Mouse (Mus musculus): ENCODE data around the gene Gm6309.
"Not testable (repeated sequence)": the region's sequence is repeated elsewhere in the genome, so short reads cannot be mapped to it uniquely, and the experiment has no call there.

The Gm6309 gene

DNA sequence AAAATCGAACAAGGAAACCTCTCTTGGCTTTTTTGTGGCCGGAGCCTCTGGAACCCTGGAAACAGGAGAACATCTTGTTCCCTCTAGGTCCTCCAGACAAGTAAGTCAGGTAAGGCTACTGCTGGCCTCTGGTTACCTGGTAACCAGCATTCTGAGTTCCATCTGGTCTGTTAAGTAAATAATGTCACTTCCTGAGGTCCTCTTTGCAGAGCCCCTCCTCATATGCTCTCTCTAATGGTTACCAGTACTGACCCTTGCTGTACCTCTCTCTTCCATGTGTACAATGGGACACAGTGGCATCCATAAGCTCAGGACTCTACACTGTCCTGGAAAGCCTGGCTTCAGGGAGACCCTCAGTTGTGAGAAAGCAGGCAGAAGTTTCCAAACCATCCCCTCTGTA lies at the start of gene Gm6309:
Gene Gm6309 (minus strand): TSS at position 101 of the 400 bp plus-strand sequence.
- not testable (repeated sequence) for DNase-seq (ENCODE audit: low spot score in 2 of 2)

DNA sequence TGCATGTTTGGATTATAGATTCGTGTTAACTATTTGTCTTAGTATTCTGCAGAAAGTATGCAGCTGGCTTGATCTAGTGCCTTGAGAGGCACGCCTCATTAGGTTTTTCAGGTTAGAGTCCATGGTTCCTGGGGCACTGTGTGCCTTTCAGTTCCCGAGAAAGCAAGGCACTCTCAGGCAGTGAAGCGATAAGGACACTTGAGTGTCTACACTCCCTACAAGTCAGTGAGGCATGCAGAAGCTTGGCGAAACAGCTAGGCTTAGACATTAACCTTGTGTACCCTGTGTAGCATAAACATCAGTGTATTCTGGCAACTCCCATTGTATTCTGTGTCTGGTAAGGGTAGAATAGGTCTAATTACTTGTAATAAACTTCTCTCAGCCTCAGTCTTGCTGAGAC lies 35.0 kb upstream of the Gm6309 start:
- DNase-seq (ENCODE audit: low spot score in 2 of 2), result no peak

DNA sequence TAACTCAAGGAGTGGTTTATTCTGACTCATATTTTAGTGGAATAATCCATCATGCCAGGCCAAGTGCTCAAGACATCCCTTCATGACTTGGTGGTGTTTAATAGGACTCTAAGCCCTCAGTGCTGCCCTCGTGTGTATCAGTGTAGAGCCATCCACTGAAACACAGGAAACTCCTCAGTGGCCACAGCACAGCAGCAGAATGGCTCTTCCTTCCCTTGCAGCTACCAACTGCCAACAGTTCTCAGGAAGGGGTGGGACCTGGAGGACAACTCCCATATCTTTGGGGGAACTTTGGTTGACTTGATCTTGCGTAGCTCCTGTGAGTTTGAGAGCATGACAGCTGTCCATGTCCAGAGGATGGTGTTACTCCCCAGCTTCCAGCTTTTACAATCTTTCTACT lies 33.4 kb upstream of the Gm6309 start:
- no peak for DNase-seq (ENCODE audit: low spot score in 2 of 2)

DNA sequence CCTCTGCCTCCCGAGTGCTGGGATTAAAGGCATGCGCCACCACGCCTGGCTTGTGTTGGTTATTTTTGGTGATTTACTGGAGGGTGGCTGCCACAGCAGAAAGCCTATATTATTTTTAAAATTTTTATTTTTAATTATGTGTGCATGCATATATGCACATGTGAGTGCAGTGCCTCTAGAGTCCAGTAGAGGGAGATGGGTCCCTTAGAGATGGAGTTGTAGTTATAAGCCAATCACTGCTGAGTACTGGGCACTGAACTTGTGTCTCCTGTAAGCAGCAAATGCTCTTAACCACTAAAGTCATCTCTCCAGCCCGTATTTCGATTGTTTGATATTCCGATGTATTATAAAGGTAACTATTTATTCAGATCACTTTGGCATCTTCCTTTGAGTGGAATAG lies 30.1 kb upstream of the Gm6309 start:
- DNase-seq (ENCODE audit: low spot score in 2 of 2), result no peak

DNA sequence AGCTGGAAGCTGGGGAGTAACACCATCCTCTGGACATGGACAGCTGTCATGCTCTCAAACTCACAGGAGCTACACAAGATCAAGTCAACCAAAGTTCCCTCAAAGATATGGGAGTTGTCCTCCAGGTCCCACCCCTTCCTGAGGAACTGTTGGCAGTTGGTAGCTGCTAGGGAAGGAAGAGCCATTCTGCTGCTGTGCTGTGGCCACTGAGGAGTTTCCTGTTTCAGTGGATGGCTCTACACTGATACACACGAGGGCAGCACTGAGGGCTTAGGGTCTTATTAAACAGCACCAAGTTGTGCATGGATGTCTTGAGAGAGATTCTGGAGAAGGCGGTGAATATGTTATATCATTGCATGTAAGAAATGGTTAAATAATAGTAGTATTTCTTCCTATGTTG lies 29.0 kb upstream of the Gm6309 start:
- no peak for DNase-seq (ENCODE audit: low spot score in 2 of 2)

DNA sequence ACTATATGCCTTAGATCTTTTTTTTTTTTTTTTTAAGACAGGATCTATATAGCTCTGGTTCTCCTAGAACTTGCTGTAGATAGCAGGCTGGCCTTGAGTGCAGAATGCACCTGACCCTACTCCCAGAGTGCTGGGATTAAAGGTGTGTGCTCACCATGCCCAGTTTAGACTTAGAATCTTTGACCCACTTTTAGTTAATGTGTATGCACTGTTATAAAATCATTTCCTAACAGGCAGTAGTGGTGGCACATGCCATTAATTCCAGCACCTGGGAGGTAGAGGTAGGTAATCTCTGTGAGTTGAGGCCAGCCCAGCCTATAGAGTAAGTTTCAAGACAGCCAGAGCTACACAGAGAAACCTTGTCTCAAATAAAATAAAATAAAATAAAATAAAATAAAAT lies 28.6 kb upstream of the Gm6309 start:
- no peak for DNase-seq (ENCODE audit: low spot score in 2 of 2)

DNA sequence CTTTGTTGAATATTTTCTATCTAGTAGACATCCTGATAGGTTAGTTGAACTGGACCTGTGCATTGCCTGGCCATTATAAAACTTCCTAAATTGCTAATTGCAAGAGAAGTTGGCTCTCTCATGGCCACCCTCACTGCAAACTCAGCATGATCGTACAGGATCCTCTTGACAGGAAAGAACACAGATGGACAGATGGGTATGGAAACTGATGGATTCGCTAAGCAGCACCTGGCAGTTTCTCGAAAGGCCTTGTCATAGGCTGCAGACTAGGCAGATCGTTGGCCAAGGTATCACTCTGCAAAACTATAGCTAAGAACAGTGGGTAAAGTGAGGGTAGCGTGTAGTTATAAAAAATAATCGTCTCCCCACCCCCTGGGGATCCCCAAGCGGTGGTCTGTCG lies 22.8 kb upstream of the Gm6309 start:
- no peak for DNase-seq (ENCODE audit: low spot score in 2 of 2)

DNA sequence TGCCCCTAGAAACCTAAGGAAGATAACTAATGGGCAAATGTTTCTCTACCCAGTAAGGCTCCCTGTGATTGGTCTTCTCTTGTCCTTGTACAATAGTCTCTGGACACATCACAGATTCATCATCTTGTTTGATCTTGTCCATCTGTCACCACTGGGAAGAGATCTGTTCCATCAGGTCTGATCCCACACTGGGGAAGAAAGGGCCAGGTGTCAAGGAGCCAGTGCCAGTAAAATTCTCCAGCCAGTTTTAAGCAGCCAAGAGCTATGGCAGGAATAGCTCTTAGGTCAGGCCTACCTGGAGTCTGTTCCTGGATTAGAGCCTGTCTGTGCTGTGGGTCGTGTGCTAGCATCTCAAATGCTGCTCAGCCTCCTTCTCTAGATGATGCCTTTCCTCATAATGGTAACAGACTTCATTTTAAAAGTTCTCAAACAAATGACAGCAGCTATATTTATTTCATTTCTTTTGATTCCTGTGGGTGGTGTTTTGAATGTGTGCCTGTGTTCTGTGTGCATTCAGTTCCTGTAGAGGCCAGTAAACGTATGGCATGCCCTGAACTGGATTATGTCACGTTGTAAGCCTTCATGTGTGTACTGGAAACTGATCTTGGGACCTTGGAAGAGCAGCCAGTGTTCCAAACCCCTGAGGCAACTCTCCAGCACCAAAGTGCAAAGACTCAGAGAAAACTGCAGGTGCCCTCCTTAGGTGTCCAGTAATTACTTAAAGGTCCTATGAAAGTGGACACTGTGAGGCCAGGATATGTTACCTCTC lies 20.2 kb upstream of the Gm6309 start:
- no peak for DNase-seq (ENCODE audit: low spot score in 2 of 2)

DNA sequence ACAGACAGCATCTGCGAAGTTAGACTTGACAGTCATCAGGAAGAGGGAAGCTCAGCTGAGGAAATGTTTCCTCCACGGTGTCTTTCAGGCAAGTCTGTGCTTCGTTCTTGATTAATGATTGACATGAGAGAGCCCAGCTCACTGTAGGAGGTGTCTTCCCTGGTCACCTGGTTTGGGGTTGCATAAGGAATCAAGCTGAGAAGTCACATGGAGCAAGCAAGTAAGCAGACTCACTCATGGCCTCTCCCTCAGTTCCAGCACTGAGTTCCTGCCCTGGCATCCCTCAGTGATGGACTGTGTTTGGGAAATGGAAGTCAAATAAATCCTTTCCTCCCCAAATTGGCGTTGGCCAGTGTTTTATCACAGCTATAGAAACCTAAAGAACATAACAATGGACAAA lies 19.6 kb upstream of the Gm6309 start:
- DNase-seq (ENCODE audit: low spot score in 2 of 2), result no peak

DNA sequence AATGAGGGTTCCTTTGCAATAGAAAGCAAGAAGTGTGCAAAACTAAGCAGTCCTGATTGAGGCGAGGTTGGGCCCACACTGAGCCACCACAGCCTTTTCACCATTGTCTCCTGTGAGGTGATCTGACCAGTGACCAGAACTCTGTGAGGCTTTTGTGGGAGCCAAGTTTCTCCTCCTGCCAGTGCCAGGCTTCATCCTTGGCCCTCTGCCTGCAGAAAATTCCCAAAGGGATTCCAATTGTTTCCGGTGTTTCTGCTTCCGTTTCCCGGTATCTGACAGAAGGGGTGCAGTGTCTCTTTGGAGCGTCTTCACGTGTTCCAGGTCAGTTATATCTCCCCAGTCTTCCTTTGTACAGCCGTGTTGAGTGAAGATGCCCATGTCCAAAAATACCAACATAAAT lies 18.2 kb upstream of the Gm6309 start:
- DNase-seq (ENCODE audit: low spot score in 2 of 2), result peak in 1 of 2 experiments; percentile 27

DNA sequence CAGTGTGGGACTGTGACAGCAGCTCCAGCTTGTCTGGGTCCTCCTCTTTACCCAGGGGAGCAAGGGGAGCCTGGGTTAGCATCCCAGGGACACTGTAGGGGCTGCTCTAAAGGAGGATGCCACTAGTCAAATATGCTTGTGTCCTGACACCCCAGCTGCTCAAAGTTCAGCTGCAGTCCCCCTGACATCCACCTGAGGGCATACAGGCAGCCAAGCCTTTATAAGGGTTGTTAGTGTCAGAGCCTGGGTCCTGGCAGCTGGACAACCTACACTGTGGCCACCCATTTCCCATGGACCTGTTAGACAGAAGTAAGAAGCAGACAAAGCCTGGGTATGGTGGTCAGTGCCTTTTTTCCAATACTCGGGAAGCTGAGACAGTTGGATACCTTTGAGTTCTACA lies 17.6 kb upstream of the Gm6309 start:
- no peak for DNase-seq (ENCODE audit: low spot score in 2 of 2)

DNA sequence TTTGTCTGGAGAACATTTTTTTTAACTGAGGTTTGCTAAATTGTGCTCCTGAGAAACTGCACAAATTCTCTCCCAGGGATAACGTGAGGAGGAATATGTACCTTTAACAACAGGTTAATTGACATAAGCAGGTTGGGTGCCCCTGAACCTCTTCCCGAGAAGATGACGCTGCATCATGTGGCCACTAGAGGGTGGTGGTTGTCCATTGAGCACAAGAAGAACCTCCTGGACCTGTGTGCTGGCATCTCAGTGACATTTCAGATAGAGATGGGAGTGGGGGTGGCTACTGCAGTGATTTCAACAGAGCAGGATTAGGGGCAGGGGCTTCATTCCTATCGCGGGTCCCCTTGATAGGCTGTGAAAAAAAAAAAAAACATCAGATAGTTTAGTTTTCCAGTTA lies 16.9 kb upstream of the Gm6309 start:
- DNase-seq (ENCODE audit: low spot score in 2 of 2), result peak in 1 of 2 experiments; percentile 58

DNA sequence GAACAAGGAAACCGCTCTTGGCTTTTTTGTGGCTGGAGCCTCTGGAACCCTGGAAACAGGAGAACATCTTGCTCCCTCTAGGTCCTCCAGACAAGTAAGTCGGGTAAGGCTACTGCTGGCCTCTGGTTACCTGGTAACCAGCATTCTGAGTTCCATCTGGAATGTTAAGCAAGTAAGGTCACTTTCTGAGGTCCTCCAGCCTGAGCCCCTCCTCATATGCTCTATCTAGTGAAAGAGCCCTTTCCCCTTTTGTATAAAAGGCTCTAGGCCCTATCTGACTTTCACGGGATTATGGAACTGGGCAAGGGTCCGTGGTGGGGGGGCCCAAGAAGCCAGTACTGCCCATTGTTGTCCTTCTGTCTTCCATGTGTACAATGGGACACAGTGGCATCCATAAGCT lies 14.7 kb upstream of the Gm6309 start, which contains the start of gene 1700001J03Rik:
Gene 1700001J03Rik (minus strand): TSS at position 101 of the 400 bp plus-strand sequence.
- not testable (repeated sequence) for DNase-seq (ENCODE audit: low spot score in 2 of 2)

DNA sequence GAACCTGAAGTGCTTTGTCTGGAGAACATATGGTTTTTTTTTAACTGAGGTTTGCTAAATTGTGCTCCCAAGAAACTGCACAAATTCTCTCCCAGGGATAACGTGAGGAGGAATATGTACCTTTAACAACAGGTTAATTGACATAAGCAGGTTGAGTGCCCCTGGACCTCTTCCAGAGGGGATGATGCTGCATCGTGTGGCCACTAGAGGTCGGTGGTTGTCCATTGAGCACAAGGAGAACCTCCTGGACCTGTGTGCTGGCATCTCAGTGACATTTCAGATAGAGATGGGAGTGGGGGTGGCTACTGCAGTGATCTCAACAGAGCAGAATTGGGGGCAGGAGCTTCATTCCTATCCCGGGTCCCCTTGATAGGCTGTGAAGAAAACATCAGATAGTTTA lies 2.2 kb upstream of the Gm6309 start:
- DNase-seq (ENCODE audit: low spot score in 2 of 2), result peak in 1 of 2 experiments; percentile 21

DNA sequence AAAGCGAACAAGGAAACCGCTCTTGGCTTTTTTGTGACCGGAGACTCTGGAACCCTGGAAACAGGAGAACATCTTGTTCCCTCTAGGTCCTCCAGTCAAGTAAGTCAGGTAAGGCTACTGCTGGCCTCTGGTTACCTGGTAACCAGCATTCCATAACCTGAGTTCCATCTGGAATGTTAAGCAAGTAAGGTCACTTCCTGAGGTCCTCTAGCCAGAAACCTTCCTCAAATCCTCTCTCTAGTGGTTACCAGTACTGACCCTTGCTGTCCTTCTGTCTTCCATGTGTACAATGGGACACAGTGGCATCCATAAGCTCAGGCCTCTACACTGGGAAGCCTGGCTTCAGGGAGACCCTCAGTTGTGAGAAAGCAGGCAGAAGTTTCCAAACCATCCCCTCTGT lies 10.1 kb downstream of the Gm6309 start, which contains the start of gene Gm5565:
Gene Gm5565 (minus strand): TSS at position 101 of the 400 bp plus-strand sequence.
- DNase-seq (ENCODE audit: low spot score in 2 of 2), result not testable (repeated sequence)

DNA sequence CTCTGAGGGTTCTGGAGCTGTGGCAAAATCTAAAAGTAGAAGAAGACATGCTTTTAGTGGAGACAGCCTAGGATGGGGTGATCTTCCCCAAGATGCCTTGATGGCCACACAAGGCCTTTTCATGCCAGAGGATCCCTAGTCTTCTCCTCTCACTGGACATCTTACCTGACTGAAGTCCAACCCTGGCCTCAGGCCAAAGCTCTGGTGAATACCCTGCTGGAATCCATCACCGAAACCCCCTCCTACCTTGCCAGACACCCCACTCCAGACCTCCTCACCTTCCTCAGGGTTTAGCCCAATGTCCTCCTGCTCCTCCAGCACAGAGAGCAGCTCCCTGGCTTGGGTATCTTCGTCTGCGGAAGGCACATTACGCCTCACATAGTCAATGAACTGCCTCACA lies 12.2 kb downstream of the Gm6309 start:
- not testable (repeated sequence) for DNase-seq (ENCODE audit: low spot score in 2 of 2)

DNA sequence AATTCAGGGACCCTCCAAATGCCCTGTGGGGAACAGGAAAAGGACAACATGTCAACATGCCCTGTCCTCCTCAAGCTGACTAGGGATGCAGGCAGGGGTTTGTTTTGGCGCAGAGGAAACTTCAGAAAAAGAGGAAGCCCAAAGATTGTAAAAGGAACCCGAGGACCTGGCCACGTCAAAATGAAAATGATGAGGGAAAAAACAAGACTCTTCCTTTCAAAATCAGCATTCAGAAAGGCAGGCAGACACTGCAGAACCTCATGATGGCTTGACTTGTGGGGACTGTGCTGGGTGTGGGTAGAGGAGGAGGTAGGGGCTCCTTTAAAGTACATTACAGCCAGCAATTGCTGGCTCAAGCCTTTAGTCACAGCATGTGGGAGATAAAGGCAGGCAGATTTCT lies 20.1 kb downstream of the Gm6309 start:
- DNase-seq (ENCODE audit: low spot score in 2 of 2), result no peak

DNA sequence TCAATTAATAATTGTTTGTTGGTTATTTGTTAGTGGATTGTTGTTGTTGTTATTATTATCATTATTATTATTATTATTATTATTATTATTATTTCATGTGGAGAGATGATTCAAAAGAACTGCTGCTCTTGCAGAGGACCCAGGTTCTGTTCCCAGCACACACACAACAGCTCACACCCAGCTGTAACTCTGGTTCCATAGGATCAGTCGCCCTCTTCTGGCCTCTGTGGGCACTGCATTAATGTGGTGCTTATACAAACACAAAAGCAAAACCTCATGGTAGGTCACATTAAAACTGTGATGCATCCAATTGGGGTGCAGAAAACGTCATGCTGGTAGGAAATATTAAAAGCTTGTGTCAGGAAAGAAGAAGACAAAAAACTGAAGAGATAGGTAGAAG lies 22.6 kb downstream of the Gm6309 start:
- DNase-seq (ENCODE audit: low spot score in 2 of 2), result no peak
